Mouse (Mus musculus) kidney, embryonic 14.5 days (tissue): Measurements from ENCODE around the gene Pmp22. TPM values are rescaled to one million over a fixed set of nuclear protein-coding genes. Genes with fewer than 3 reads are reported as not detected.

ENCODE experiments used
- ATAC-seq: fragments of 200-750 bp; cut with Nextera tagmentation; 2 replicates; pipeline ENCODE4 v1.8.0; 2017; ENCODE audit warnings: moderate number of reproducible peaks, mild to moderate bottlenecking, moderate TSS enrichment, moderate library complexity; ENCODE audit not compliant: low FRiP score, low TSS enrichment
- H3K27ac ChIP-seq: fragments of 300-500 bp; sonication (generic); 2 replicates; pipeline ENCODE4 v1.5.1; 2014; ENCODE audit warnings: low read depth, mild to moderate bottlenecking, low read length, moderate library complexity, mixed read lengths
- H3K27me3 ChIP-seq: fragments of 300-500 bp; sonication (generic); 2 replicates; pipeline ENCODE4 v1.6.1; 2014; ENCODE audit warnings: mild to moderate bottlenecking, low read length; ENCODE audit not compliant: control insufficient read depth, insufficient read depth
- H3K36me3 ChIP-seq: fragments of 300-500 bp; sonication (generic); 2 replicates; pipeline ENCODE4 v1.6.1; 2014; ENCODE audit warnings: low read length, mixed read lengths; ENCODE audit not compliant: control insufficient read depth, insufficient read depth
- H3K4me1 ChIP-seq: fragments of 300-500 bp; sonication (generic); 2 replicates; pipeline ENCODE4 v1.6.1; 2014; ENCODE audit warnings: low read length, mixed read lengths; ENCODE audit not compliant: control insufficient read depth, insufficient read depth
- H3K4me2 ChIP-seq: fragments of 300-500 bp; sonication (generic); replicated peaks from 2 replicates; pipeline ENCODE4 v1.6.1; 2014; ENCODE audit warnings: low read depth, mild to moderate bottlenecking, low read length
- H3K4me3 ChIP-seq: fragments of 300-500 bp; sonication (generic); 2 replicates; pipeline ENCODE4 v1.5.1; 2014; ENCODE audit warnings: mild to moderate bottlenecking, low read length
- H3K9ac ChIP-seq: fragments of 300-500 bp; sonication (generic); 2 replicates; pipeline ENCODE4 v1.6.1; 2014; ENCODE audit warnings: low read depth, mild to moderate bottlenecking, low read length, moderate library complexity
- H3K9me3 ChIP-seq: fragments of 300-500 bp; sonication (generic); 2 replicates; pipeline ENCODE4 v1.6.1; 2016; ENCODE audit warnings: low read length; ENCODE audit not compliant: control insufficient read depth
- WGBS: fragments of 180-500 bp; shearing (Covaris S2); extraction: QIAGEN DNeasy Blood & Tissue Kit; methylation state at CpG from one replicate; pipeline ENCODE4 v1.1.7; 2014; 5-methylcytosine and 5-hydroxymethylcytosine counted together
- polyA plus RNA-seq: library from polyadenylated mRNA; unstranded; fragments of >200 nt; fragmentation: Nextera tagmentation; extraction: Ambion mirVana; gene quantifications from 2 replicates; pipeline ENCODE4 v1.2.1, GENCODE M21; 2014

The Pmp22 gene
- 59.6 and 68.1 TPM in 2 replicates for polyA plus RNA-seq

DNA sequence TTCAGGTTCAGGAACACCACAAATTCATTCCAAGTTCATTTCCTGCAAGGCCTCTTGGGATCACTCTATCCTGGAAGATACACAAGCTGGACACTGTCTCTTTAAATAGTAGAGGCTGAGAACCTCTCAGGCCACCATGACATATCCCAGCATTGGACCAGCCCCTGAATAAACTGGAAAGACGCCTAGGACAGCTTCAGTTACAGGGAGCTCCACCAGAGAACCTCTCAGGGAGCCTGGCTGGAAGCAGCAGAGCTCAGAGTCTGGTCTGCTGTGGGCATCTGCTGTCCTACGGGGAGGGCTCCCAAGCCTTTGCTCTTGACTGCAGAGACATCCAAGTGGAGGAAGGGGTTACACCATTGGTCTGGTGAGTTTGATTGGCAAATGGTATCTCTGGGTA is at the start of gene Pmp22:
Gene Pmp22, plus strand, starts transcription at position 199 of the 400 bp plus-strand sequence.
- Histone ChIP-seq H3K4me1 (peaks cover 26% of the 10 kb centered on the region), H3K9ac (no peak within 1 kb of the TSS), H3K9me3 (no peaks in the 10 kb centered on the region), H3K4me2 (no peak within 1 kb of the TSS; the same call in 1 of the 2 replicates), H3K4me3 (no peak within 1 kb of the TSS), H3K36me3 (no peaks in the 10 kb centered on the region), H3K27ac (no peak within 1 kb of the TSS), H3K27me3 (peaks cover 27% of the 10 kb centered on the region)
- WGBS: 60% methylated on average over 2 of the region's 2 CpGs
- no peak for ATAC-seq

DNA sequence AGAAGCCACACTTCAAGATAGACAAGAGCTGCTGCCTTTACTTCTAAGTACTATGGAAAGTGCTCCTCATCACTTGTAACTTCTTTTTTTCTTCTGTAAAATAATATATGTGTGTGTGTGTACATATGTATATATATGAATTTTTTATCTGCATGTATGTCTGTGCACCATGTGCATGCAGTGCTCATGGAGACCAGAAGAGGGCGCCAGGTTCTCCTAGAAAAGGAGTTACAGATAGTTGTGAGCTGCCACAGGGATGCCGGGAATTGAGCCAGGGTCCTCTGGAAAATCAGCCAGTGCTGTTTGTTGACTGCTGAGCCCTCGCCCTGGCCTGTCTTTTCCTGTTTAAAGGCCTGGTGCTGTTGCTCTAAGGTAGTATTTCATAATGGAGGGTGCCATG is 44.2 kb upstream of the Pmp22 start:
- Histone ChIP-seq H3K27ac (no peak overlapping the region), H3K9ac (no peak overlapping the region), H3K4me3 (no peak overlapping the region), H3K9me3 (peaks cover 4% of the 10 kb centered on the region; the same call in 1 of the 2 replicates), H3K27me3 (no peaks in the 10 kb centered on the region), H3K36me3 (no peaks in the 10 kb centered on the region), H3K4me1 (no peaks in the 10 kb centered on the region), H3K4me2 (no peak overlapping the region)
- no peak for ATAC-seq
- 80% methylated on average over 3 of the region's 3 CpGs for WGBS

DNA sequence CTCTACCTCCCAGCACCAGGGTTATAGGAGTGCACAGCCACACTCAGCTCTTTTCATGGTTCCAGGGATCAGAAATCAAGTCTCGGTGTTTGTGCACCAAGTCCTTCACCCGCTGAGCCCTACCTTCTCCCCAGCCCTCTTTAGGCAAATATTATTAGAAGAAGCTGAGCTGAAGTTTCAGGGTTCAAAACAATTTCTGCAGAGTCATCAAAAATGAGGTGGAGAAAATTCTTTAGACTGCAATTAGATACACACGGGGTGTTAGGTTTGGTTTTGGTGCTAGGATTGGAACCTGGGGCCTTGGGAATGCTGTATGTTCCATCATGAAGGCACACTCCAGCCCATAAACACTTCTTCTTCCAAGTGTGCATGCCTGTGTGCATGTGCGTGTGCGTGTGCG is 40.1 kb upstream of the Pmp22 start:
- Histone ChIP-seq H3K4me1 (no peaks in the 10 kb centered on the region; the same call in 1 of the 2 replicates), H3K27ac (no peak overlapping the region), H3K9ac (no peak overlapping the region), H3K4me2 (no peak overlapping the region), H3K27me3 (no peaks in the 10 kb centered on the region), H3K4me3 (no peak overlapping the region), H3K9me3 (peaks cover 4% of the 10 kb centered on the region; the same call in 1 of the 2 replicates), H3K36me3 (no peaks in the 10 kb centered on the region)
- ATAC-seq: no peak
- 85% methylated on average over 6 of the region's 6 CpGs for WGBS

DNA sequence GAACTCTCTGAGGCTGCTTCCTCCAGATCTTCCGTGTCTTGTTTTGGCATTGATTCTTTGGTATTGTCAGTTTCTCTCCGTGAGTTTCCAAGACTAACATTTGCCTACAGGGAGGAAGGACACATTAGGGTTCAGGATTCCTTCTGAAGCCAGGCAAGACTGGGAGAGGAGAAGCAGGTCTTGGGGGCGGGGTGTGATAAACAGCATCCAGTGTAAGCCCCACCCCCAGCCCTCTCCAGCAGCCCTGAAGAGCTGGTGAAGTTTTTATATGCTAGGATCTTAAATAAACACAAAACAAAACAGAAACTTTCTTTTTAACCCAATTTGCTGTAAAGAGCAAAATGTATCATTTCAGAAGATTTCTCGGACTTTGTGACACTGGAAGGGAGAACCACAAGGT is 38.6 kb upstream of the Pmp22 start:
- Histone ChIP-seq H3K9me3 (no peaks in the 10 kb centered on the region), H3K4me1 (no peaks in the 10 kb centered on the region; the same call in 1 of the 2 replicates), H3K27me3 (no peaks in the 10 kb centered on the region), H3K36me3 (no peaks in the 10 kb centered on the region), H3K4me2 (no peak overlapping the region), H3K27ac (no peak overlapping the region), H3K9ac (no peak overlapping the region), H3K4me3 (no peak overlapping the region)
- ATAC-seq: no peak
- 42% methylated on average over 4 of the region's 4 CpGs for WGBS

DNA sequence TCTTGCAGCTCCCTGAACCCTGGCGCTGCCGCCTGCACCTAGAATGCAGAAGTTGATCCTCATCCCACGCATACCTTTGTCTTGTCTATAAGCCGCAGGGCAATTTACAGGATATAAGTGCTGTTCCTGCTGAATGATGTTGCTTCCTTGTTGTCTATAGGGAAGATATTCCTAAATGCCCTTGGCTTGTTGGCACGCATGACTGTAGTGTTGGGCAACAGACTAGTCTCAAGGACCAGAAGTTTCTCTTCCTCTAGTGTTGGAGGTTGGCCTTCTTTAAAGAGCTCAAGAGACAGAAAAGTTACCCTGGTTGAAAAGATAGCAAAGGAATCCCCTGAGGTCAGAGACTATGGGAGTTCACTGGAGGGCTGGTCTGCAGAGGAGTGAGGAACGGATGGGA is 37.8 kb upstream of the Pmp22 start:
- ATAC-seq: no peak
- H3K9ac ChIP-seq: no peak overlapping the region
- H3K27me3 ChIP-seq: no peaks in the 10 kb centered on the region
- H3K4me3 ChIP-seq: no peak overlapping the region
- WGBS: 86% methylated on average over 6 of the region's 6 CpGs
- H3K27ac ChIP-seq: no peak overlapping the region
- H3K4me2 ChIP-seq: no peak overlapping the region
- no peaks in the 10 kb centered on the region; the same call in 1 of the 2 replicates for H3K4me1 ChIP-seq
- H3K36me3 ChIP-seq: no peaks in the 10 kb centered on the region
- H3K9me3 ChIP-seq: no peaks in the 10 kb centered on the region

DNA sequence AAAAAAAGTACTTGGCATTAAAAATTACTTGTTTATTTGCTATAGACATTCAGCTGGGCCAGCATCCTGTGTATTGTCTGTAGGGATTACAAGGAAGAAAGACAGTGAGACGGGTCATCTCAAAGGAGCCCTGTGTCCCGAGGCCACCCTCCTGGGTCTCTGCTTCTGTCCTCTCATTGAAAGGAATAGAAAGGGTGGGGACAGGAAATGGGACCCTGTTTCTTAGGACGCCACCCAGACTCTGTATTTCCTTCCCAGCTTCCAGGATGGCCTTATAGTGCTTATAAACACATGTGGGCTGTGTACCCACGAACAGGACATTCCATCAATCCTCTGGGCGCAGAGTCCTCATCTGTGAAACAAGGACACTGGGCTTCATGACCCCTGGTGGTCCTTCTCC is 36.5 kb upstream of the Pmp22 start:
- Histone ChIP-seq H3K27me3 (no peaks in the 10 kb centered on the region), H3K9ac (no peak overlapping the region), H3K27ac (no peak overlapping the region), H3K4me2 (no peak overlapping the region), H3K36me3 (no peaks in the 10 kb centered on the region), H3K9me3 (no peaks in the 10 kb centered on the region), H3K4me3 (no peak overlapping the region), H3K4me1 (no peaks in the 10 kb centered on the region; the same call in 1 of the 2 replicates)
- no peak for ATAC-seq
- 75% methylated on average over 5 of the region's 5 CpGs for WGBS

DNA sequence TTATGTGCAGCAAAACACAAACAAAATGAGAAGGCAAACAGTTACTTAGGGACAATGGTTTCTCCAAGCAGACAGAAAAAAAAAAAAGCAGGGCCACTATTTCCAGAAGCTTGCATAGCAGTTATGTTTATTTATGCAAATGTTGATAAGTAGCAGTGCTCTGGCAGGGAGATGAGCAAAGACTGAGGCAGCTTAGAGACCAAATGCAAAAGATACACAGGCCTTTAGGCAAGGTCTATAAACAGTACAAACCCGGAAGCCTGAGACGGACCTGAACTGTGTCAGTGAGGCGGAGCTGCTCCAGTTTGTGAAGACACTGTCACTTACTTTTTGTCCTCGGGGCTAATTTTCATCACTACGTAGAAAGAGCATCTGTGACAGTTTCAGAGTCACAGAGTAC is 35.2 kb upstream of the Pmp22 start:
- Histone ChIP-seq H3K27ac (no peak overlapping the region), H3K4me3 (no peak overlapping the region)

DNA sequence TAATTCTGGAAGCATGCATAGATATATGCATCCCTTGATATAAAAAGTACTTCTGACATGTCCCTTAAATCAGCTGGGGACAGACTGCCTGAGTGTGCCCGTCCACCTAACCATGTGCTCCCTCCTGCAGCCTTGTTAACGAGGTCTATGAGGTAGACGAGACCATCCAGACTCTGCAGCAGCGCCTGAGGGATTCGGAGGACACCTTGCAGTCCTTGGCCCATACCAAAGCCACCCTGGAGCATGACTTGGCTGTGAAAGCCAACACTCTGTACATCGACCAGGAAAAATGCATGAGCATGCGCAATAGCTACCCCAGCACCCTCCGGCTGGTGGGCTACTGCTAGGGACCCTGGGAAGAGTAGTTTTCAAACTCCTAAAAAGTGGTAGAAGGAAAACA is 34.3 kb upstream of the Pmp22 start:
- no peak overlapping the region for H3K9ac ChIP-seq
- no peak overlapping the region for H3K4me2 ChIP-seq
- H3K9me3 ChIP-seq: no peaks in the 10 kb centered on the region
- no peaks in the 10 kb centered on the region; the same call in 1 of the 2 replicates for H3K4me1 ChIP-seq
- H3K4me3 ChIP-seq: no peak overlapping the region
- 88% methylated on average over 8 of the region's 8 CpGs for WGBS
- no peak for ATAC-seq
- no peak overlapping the region for H3K27ac ChIP-seq
- H3K36me3 ChIP-seq: no peaks in the 10 kb centered on the region
- H3K27me3 ChIP-seq: no peaks in the 10 kb centered on the region

More for the DNA sequence above, 35.2 kb upstream of the Pmp22 start:
- H3K4me1 ChIP-seq: no peaks in the 10 kb centered on the region; the same call in 1 of the 2 replicates
- no peak for ATAC-seq
- H3K9ac ChIP-seq: no peak overlapping the region
- 75% methylated on average over 5 of the region's 5 CpGs for WGBS
- H3K36me3 ChIP-seq: no peaks in the 10 kb centered on the region
- no peak overlapping the region for H3K4me2 ChIP-seq
- H3K27me3 ChIP-seq: no peaks in the 10 kb centered on the region
- no peaks in the 10 kb centered on the region for H3K9me3 ChIP-seq

DNA sequence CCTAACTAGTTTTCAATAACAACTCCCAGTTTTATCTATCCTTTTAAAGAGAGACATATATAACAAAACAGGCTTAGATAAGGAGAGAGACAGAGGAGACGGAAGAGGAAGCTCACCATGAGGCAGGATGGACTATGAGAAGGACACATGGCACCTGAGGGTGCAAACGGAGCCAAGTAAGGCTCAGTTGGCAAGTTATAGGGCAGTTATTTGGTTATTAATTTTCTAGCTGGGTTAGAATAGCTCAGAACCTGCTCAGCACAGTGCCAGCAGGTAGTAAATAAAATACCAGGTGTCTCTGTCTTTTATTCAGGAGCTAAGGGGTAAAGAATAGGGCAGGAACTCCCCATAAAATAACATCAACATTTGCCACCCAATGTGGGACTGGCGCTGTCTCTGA is 30.8 kb upstream of the Pmp22 start:
- no peak overlapping the region for H3K27ac ChIP-seq
- H3K9me3 ChIP-seq: no peaks in the 10 kb centered on the region
- WGBS: 60% methylated on average over 3 of the region's 3 CpGs
- no peak for ATAC-seq
- H3K36me3 ChIP-seq: no peaks in the 10 kb centered on the region
- H3K9ac ChIP-seq: no peak overlapping the region
- H3K4me1 ChIP-seq: no peaks in the 10 kb centered on the region
- no peak overlapping the region for H3K4me3 ChIP-seq
- no peaks in the 10 kb centered on the region for H3K27me3 ChIP-seq
- H3K4me2 ChIP-seq: no peak overlapping the region
